Mouse (Mus musculus) erythroblast, embryonic 14.5 days (primary cell): ENCODE measurements around the gene Ptprd. TPM values are rescaled to one million over a fixed set of nuclear protein-coding genes. Genes with fewer than 3 reads are reported as not detected.
"Not testable (repeated sequence)": the region's sequence is repeated elsewhere in the genome, so short reads cannot be mapped to it uniquely, and the experiment has no call there.

Experiments used
- H3K27me3 ChIP-seq: 2 replicates; pipeline ENCODE4 v1.6.1; 2012; ENCODE audit warnings: inconsistent platforms; ENCODE audit not compliant: control insufficient read depth
- H3K36me3 ChIP-seq: 2 replicates; pipeline ENCODE4 v1.6.1; 2012; ENCODE audit warnings: mild to moderate bottlenecking, inconsistent platforms; ENCODE audit not compliant: control insufficient read depth
- H3K4me1 ChIP-seq: 2 replicates; pipeline ENCODE4 v1.6.1; 2012; ENCODE audit warnings: inconsistent platforms; ENCODE audit not compliant: control insufficient read depth
- H3K4me3 ChIP-seq: replicated peaks from 2 replicates; pipeline ENCODE3; 2012; ENCODE audit warnings: moderate library complexity, mild to moderate bottlenecking, inconsistent platforms
- H3K9me3 ChIP-seq: 2 replicates; pipeline ENCODE4 v1.6.1; 2012; ENCODE audit warnings: low read length, inconsistent platforms, mixed read lengths; ENCODE audit not compliant: control insufficient read depth
- GATA1 ChIP-seq: IDR thresholded peaks from 2 replicates; pipeline ENCODE4 v1.6.1; 2012; ENCODE audit warnings: low read length, inconsistent platforms, mixed read lengths
- TAL1 ChIP-seq: IDR thresholded peaks from 3 replicates; pipeline ENCODE4 v1.6.1; 2012; ENCODE audit warnings: low read length, inconsistent platforms, mixed read lengths
- polyA plus RNA-seq: library from polyadenylated mRNA; stranded (reverse); fragments of >175 nt; gene quantifications from 2 replicates; pipeline ENCODE4 v1.2.3, GENCODE M21; 2012

The Ptprd gene
- polyA plus RNA-seq, 1 experiment = not detected

GRCm38 (mm10) chr4:78002065-78002464 is 209.7 kb downstream of the Ptprd start:
- no peaks in the 10 kb centered on the region for H3K4me1 ChIP-seq
- no peaks in the 10 kb centered on the region for H3K27me3 ChIP-seq
- no peaks in the 10 kb centered on the region for H3K9me3 ChIP-seq
- no peak overlapping the region for H3K4me3 ChIP-seq
- no peaks in the 10 kb centered on the region for H3K36me3 ChIP-seq
- TF ChIP-seq GATA1 (no peak), TAL1 (no peak)

GRCm38 (mm10) chr4:77992709-77993108 is 219.1 kb downstream of the Ptprd start:
- Histone ChIP-seq H3K9me3 (no peaks in the 10 kb centered on the region), H3K4me3 (no peak overlapping the region), H3K4me1 (no peaks in the 10 kb centered on the region), H3K27me3 (no peaks in the 10 kb centered on the region), H3K36me3 (no peaks in the 10 kb centered on the region)
- TF ChIP-seq TAL1 (no peak), GATA1 (no peak)

GRCm38 (mm10) chr4:77982094-77982493 is 229.7 kb downstream of the Ptprd start:
- Histone ChIP-seq H3K4me1 (no peaks in the 10 kb centered on the region), H3K4me3 (no peak overlapping the region), H3K27me3 (no peaks in the 10 kb centered on the region), H3K9me3 (no peaks in the 10 kb centered on the region), H3K36me3 (no peaks in the 10 kb centered on the region)
- TF ChIP-seq GATA1 (no peak), TAL1 (no peak)

GRCm38 (mm10) chr4:77961711-77962110 is 250.1 kb downstream of the Ptprd start:
- Histone ChIP-seq H3K4me1 (no peaks in the 10 kb centered on the region), H3K36me3 (no peaks in the 10 kb centered on the region), H3K4me3 (no peak overlapping the region), H3K9me3 (no peaks in the 10 kb centered on the region), H3K27me3 (no peaks in the 10 kb centered on the region)
- no peak for TF ChIP-seq GATA1
- no peak for TF ChIP-seq TAL1

- H3K36me3 ChIP-seq = no peaks in the 10 kb centered on the region
- no peak for TF ChIP-seq TAL1
- TF ChIP-seq GATA1 = no peak
Observed at GRCm38 (mm10) chr4:77889489-77889888, 322.3 kb downstream of the Ptprd start.

GRCm38 (mm10) chr4:77880213-77880612 is 331.5 kb downstream of the Ptprd start:
- Histone ChIP-seq H3K9me3 (no peaks in the 10 kb centered on the region; the same call in 1 of the 2 replicates), H3K4me3 (no peak overlapping the region), H3K36me3 (no peaks in the 10 kb centered on the region), H3K4me1 (no peaks in the 10 kb centered on the region), H3K27me3 (no peaks in the 10 kb centered on the region)
- TF ChIP-seq GATA1 (no peak), TAL1 (no peak)

More at GRCm38 (mm10) chr4:77889489-77889888, 322.3 kb downstream of the Ptprd start:
- Histone ChIP-seq H3K4me3 (no peak overlapping the region), H3K4me1 (no peaks in the 10 kb centered on the region), H3K27me3 (no peaks in the 10 kb centered on the region), H3K9me3 (no peaks in the 10 kb centered on the region)

- Histone ChIP-seq H3K4me3 (no peak overlapping the region), H3K9me3 (peaks cover 2% of the 10 kb centered on the region; the same call in 1 of the 2 replicates), H3K36me3 (no peaks in the 10 kb centered on the region), H3K4me1 (no peaks in the 10 kb centered on the region), H3K27me3 (no peaks in the 10 kb centered on the region)
- TF ChIP-seq TAL1 (no peak), GATA1 (no peak)
Observed at GRCm38 (mm10) chr4:77861269-77861668, 350.5 kb downstream of the Ptprd start.

- H3K36me3 ChIP-seq, H3K27me3 ChIP-seq, H3K4me3 ChIP-seq, H3K4me1 ChIP-seq, H3K9me3 ChIP-seq: not testable (repeated sequence)
Observed at GRCm38 (mm10) chr4:77797391-77797790, 414.4 kb downstream of the Ptprd start.

- H3K27me3 ChIP-seq = no peaks in the 10 kb centered on the region
- no peaks in the 10 kb centered on the region for H3K4me1 ChIP-seq
- no peak overlapping the region for H3K4me3 ChIP-seq
- TF ChIP-seq GATA1 (no peak), TAL1 (no peak)
- H3K9me3 ChIP-seq = no peaks in the 10 kb centered on the region
- no peaks in the 10 kb centered on the region for H3K36me3 ChIP-seq
Observed at GRCm38 (mm10) chr4:77777237-77777636, 434.5 kb downstream of the Ptprd start.

GRCm38 (mm10) chr4:77763790-77764189 is 448.0 kb downstream of the Ptprd start:
- no peaks in the 10 kb centered on the region for H3K36me3 ChIP-seq
- no peak overlapping the region for H3K4me3 ChIP-seq
- TF ChIP-seq GATA1 (no peak), TAL1 (no peak)
- no peaks in the 10 kb centered on the region for H3K9me3 ChIP-seq
- no peaks in the 10 kb centered on the region for H3K4me1 ChIP-seq
- H3K27me3 ChIP-seq = no peaks in the 10 kb centered on the region
